Mouse (Mus musculus): Measurements from ENCODE around the gene Zfp692. TPM values are rescaled to one million over a fixed set of nuclear protein-coding genes. Genes with fewer than 3 reads are reported as not detected.
A peak's percentile ranks its signal among the peaks of the same experiment; 100 is the strongest.

The Zfp692 gene
- 10 to 100 TPM; 29.2 to 30.9 TPM for total RNA-seq (2021)
- long read RNA-seq, experiment 1, partial matches to known transcripts = 13 of 47 reads
- long read RNA-seq, experiment 1, other reads (novel, unspliced or antisense) = 31 of 47 reads
- long read RNA-seq, experiment 2, transcript Zfp692-201 (12 exons, 1,860 nt) = major isoform, 5 of 49 reads
- long read RNA-seq, experiment 2, partial matches to known transcripts = 15 of 49 reads
- long read RNA-seq, experiment 2, other reads (novel, unspliced or antisense) = 27 of 49 reads

DNA sequence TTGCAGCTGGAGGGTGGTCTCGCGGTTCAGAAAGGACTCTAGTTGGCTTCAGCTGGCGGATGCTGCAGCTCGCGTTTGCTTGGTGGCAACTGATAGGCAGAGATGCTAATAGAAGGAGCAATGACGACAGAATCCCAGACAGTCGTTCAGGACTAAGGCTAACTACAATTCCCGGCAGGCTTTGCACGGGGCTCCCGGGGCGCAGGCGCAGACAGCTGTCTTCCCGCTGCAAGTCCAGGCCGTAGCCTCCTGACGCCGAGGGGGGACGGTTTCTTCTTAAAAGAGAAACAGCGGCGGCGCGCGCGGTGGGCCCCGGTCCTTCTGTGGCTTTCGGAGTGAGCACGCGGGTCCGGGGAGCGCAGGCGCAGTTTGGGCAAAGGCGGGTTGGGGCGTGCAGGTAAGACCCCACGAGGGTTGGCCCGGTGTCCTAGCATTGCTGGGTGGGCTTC is at the start of gene Zfp692:
TSS of gene Zfp692 (plus strand) at position 210 of the 449 bp plus-strand sequence.
- H3K4me3 ChIP-seq = peak within 1 kb of the TSS; percentile 72
- H3K27ac ChIP-seq = peak within 1 kb of the TSS; percentile 73
- no peak for TF ChIP-seq CTCF (conservative IDR thresholded peaks at IDR 0.05)
- DNase-seq (ENCODE audit: low spot score in 2 of 2) = peak; percentile 96 to 98

GRCm38 (mm10) chr11:58257816-58258215 is 49.1 kb upstream of the Zfp692 start:
- Histone ChIP-seq H3K4me3 (no peak overlapping the region), H3K27ac (no peak overlapping the region)
- TF ChIP-seq CTCF (conservative IDR thresholded peaks at IDR 0.05) = no peak
- no peak for DNase-seq (ENCODE audit: low spot score in 2 of 2)

DNA sequence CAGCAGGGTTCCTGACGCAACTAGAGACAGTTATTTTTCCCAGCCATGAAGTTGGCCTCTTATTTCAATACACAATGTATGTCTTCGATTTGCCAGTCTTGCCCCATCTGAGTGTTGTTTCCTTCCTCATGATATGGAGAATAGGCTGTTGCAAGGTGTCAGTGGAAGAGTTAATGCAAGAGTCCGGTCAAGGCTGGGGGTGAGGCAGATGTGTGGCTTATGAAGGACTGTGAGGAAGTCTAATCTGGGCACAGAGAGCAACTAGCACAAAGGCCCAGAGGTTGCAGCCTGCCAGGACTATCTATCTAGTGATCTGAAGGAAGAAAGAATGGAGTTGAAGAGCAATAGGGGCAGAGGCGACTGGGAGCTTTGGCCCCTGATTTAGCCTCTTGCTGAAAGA is 46.7 kb upstream of the Zfp692 start:
- no peak for DNase-seq (ENCODE audit: low spot score in 2 of 2)
- Histone ChIP-seq H3K4me3 (no peak overlapping the region), H3K27ac (no peak overlapping the region)
- TF ChIP-seq CTCF (conservative IDR thresholded peaks at IDR 0.05) = no peak

DNA sequence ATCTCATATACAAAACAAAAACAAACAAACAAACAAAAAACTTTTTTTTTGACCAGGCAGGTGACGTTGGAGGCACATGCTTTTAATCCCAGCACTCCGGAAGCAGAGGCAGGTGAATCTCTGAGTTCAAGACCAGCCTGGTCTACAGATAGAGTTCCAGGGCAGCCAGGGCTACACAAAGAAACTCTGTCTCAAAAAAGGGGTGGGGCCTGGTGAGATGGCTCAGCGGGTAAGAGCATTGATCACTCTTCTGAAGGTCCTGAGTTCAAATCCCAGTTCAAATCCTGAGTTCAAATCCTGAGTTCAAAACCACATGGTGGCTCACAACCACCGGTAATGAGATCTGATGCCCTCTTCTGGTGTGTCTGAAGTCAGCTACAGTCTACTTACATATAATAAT is 45.0 kb upstream of the Zfp692 start:
- no peak overlapping the region for H3K4me3 ChIP-seq
- no peak overlapping the region for H3K27ac ChIP-seq
- DNase-seq (ENCODE audit: low spot score in 2 of 2) = no peak
- TF ChIP-seq CTCF (conservative IDR thresholded peaks at IDR 0.05) = no peak

DNA sequence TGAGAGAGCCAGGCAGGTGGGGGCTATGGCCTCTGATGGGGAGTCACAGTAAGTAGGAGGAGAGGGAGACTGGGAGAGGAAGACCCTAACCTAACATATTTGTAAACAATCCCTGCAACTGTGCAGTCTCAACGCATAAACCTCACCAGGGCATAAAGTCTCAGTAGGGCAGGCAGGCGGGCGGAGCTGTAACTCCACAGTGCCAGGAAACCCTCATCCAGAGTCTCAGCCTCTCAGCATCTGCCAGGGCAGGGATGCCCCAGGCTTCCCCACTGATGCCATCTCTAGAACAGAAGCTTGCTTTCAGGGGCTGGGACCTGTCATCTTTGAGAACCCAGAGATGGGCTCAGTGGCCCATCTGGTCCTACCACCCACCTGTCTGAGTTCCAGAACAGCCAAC is 44.5 kb upstream of the Zfp692 start:
- Histone ChIP-seq H3K27ac (no peak overlapping the region), H3K4me3 (no peak overlapping the region)
- no peak for TF ChIP-seq CTCF (conservative IDR thresholded peaks at IDR 0.05)
- DNase-seq (ENCODE audit: low spot score in 2 of 2) = no peak

DNA sequence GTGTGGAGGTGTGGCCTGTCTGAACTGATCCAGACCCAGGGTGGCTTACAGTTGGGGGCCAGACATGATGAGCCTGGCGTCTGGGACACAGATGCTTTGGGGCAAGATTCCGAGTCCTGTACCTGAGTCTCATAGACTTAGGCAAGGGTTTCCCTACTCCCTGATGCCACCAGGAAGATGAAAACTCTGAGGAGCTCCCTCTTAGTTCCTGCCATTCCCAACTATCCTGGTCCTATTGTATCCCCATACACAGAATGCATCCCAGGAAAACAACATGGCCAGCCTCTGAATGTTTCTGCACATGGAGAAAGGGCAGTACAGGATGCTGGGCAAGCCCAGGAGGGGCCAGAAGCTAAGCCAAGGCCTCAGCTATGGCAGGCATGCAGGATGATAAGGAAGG is 43.4 kb upstream of the Zfp692 start:
- TF ChIP-seq CTCF (conservative IDR thresholded peaks at IDR 0.05) = no peak
- no peak overlapping the region for H3K27ac ChIP-seq
- DNase-seq (ENCODE audit: low spot score in 2 of 2) = no peak
- H3K4me3 ChIP-seq = no peak overlapping the region

- no peak for TF ChIP-seq CTCF (conservative IDR thresholded peaks at IDR 0.05)
These were observed 42.3 kb upstream of the Zfp692 start for GRCm38 (mm10) chr11:58264546-58264945.

GRCm38 (mm10) chr11:58268285-58268684 is 38.6 kb upstream of the Zfp692 start:
- Histone ChIP-seq H3K27ac (no peak overlapping the region), H3K4me3 (no peak overlapping the region)
- no peak for TF ChIP-seq CTCF (conservative IDR thresholded peaks at IDR 0.05)
- DNase-seq (ENCODE audit: low spot score in 2 of 2) = no peak

More at GRCm38 (mm10) chr11:58264546-58264945, 42.3 kb upstream of the Zfp692 start:
- H3K27ac ChIP-seq = no peak overlapping the region
- DNase-seq (ENCODE audit: low spot score in 2 of 2) = no peak
- no peak overlapping the region for H3K4me3 ChIP-seq

DNA sequence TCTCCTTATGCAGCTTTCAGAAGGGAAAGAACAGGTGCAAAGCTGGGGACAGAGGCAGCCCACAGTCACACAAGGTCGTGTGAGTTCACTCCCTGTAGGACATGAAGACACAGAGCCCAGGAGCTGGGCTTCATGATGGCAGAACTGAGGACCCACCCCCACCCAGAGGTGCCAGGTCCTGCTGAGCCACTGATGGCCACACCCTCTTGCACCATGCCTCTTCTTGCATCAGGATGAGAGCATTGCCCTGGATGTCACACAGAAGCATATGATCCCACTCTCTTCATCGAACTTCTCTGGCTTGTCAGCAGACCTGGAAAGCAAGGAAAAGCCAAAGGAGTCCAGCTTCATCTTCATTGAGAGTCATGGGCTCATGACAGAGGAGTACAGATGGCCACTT is 32.3 kb upstream of the Zfp692 start, which contains the start of gene 4930438A08Rik:
TSS of gene 4930438A08Rik (plus strand) at position 228 of the 400 bp plus-strand sequence.
- Histone ChIP-seq H3K27ac (no peak within 1 kb of the TSS), H3K4me3 (no peak within 1 kb of the TSS)
- no peak for TF ChIP-seq CTCF (conservative IDR thresholded peaks at IDR 0.05)
- DNase-seq (ENCODE audit: low spot score in 2 of 2) = no peak

DNA sequence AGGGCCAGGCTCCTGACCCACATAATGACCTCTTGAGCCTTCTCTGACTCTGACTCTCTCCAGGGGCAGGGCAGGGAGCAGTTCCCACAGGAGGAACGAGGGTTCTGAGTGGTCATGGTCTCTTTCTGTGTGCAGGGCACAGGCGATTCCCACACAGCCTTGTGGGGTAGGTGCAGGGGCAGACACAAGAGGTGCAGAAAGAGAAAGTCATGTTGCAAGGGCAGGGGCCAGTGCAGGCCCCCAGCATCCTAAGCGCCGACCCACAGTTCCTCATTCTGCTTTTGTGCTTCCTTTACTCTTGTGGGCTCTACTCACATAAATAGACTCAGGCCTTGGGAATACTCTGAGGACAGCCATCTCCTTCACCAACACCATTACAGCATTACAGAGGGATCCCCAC is 31.1 kb upstream of the Zfp692 start:
- Histone ChIP-seq H3K27ac (no peak overlapping the region), H3K4me3 (no peak overlapping the region)
- no peak for DNase-seq (ENCODE audit: low spot score in 2 of 2)
- no peak for TF ChIP-seq CTCF (conservative IDR thresholded peaks at IDR 0.05)

DNA sequence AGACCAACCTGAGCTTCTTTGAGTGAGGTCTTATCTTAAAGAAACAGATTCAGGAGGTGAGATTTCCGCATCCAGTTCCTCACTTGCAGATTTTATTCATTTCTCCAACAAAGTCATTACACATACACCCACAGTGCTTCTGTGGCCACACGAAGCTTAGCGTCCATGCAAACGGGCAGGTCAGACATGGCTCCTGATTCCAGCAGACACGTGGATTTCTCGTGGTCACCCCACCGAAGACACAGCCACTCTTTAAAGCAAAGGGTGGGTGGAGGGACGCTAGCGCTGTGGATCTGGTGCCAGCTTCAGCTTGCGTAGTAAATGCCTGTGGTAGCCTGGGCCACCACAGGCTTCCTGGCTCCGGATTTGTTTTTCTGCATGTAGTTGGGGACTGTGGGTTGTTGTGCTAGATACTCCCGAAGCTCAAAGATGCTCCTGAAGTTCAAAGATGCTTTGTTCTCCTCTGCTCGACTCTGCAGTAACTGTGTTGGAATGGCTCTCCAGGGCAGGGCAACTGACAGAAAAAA is 24.8 kb upstream of the Zfp692 start:
- no peak for TF ChIP-seq CTCF (conservative IDR thresholded peaks at IDR 0.05)
- DNase-seq (ENCODE audit: low spot score in 2 of 2) = no peak
- Histone ChIP-seq H3K27ac (no peak overlapping the region), H3K4me3 (no peak overlapping the region)

DNA sequence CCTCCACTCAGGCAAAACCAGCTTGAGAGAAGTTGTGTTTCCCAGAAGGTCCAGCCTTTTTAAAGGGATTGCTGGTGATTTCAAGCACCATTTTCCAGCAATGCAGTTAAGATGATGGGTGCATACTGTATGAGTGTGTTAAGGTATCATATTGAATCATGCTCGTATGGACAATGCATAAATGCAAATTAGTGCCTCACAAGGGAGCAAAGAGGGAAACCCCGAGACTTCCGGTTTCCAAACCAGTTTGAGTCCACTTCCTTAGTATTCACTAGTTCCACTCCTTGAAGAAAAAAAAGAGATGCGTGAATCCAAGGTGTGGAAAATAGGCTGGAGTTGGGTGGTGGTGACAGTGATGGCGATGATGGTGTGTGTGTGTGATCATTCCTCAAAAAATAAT is 24.4 kb upstream of the Zfp692 start:
- no peak for TF ChIP-seq CTCF (conservative IDR thresholded peaks at IDR 0.05)
- Histone ChIP-seq H3K27ac (no peak overlapping the region), H3K4me3 (no peak overlapping the region)
- DNase-seq (ENCODE audit: low spot score in 2 of 2) = no peak

GRCm38 (mm10) chr11:58289992-58290682 is 16.7 kb upstream of the Zfp692 start:
- no peak for TF ChIP-seq CTCF (conservative IDR thresholded peaks at IDR 0.05)
- H3K27ac ChIP-seq = no peak overlapping the region
- H3K4me3 ChIP-seq = no peak overlapping the region
- DNase-seq (ENCODE audit: low spot score in 2 of 2) = no peak

DNA sequence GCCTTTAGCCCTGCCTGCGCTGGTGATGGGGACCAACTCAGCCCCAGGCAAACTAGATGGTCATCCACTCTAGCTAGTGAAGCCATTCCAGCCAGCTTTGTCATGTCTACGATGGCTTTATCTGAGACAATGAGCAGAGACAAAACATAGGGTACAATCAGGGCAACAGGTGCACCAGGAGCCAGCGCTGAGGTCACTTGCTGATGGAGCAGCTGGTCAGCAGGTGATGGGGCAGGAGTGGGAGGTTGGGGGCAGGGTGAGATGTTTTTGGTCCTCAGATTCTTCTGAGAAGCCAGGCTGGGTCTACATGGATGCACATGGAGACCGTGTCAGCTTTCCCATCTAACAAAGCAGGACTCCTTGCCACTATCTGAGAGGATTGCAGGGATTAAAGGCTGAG is 16.1 kb upstream of the Zfp692 start:
- Histone ChIP-seq H3K4me3 (no peak overlapping the region), H3K27ac (no peak overlapping the region)
- DNase-seq (ENCODE audit: low spot score in 2 of 2) = no peak
- no peak for TF ChIP-seq CTCF (conservative IDR thresholded peaks at IDR 0.05)
